Mouse (Mus musculus) thymus, adult 18-20 months (tissue): ENCODE measurements around the gene Shb.

Source experiments
- DNase-seq, 2 experiments: peaks; one replicate each; pipeline ENCODE4 v3.0.0; 2022; ENCODE audit warnings: mixed read lengths in 2 of 2

Gene Shb

DNA sequence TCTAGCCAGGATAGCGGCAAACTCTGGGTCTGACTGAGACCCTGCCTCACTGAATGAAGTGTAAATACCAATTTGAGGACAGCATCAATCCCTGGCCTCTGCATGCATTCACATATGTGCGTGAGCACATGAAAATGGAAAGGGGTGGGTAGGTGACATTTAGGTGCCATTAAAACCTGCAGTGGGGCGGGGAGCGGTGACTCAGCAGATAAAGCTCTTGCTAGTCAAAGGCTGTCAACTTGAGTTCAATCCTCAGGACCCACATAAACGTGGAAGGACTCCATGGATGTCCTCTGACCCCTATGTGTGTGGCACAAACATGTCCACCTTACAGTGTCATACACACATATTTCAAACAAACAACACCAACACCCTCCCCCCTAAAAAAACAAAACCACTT lies 50.8 kb downstream of the Shb start:
- no peak for DNase-seq

DNA sequence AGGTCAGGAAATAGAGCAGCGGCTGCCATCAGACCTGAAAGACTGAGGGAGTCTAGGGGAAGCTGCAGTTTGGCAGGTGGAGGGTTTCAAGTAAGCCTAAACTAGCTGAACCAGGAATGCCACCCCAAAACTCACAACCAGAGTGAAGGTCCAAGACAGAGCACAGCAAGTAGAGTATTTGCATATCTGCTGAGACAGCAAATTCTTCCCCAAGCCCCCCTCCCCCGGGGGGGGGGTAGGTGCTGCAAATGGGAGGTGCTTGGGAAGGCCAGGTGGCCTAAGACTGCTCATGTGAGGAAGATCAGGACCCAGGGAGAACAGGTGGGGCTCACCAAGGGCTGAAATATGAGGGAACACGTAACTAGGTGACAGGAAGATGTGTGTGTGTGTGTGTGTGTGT lies 51.7 kb downstream of the Shb start:
- no peak for DNase-seq

GRCm38 (mm10) chr4:45479433-45479832 lies 52.8 kb downstream of the Shb start:
- no peak for DNase-seq

GRCm38 (mm10) chr4:45478178-45478577 lies 54.1 kb downstream of the Shb start:
- no peak for DNase-seq

DNA sequence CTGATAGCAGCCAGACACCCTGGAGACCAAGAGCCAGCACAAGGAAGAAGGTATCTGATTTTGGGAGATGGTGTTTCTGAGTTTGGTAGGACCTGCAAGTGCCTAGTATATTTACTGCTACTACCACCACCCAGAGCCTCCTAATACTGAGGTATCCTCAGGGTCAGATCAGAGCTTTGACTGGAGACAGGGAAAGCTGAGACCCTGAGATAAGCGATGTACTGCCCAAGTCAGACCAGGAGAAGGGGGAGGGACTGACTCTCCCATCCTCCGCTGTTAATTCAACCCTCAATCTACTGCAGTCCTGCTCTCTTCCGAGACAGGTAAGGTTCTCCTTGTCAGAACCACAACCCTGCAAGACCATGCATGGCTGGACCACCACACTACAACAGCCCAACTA lies 55.2 kb downstream of the Shb start:
- no peak for DNase-seq

DNA sequence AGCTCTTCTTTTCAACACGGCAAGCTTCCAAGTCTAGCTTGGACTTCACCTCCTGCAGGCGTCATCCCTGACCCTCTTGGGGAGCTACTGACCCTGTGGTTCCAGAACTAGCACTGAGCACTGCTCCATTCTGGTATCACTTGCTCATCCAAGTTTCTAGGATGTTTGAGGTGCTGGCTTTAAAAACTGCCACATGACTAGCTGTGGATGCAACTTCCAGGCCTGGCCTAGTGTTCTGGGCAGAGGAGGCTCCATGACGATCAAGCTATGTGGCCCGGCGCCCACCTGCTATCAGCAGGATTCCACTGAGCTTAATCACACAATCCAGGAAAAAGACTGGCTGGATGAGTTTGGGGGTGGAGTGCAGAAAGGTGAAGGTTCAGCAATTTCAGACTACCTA lies 57.4 kb downstream of the Shb start:
- no peak for DNase-seq

DNA sequence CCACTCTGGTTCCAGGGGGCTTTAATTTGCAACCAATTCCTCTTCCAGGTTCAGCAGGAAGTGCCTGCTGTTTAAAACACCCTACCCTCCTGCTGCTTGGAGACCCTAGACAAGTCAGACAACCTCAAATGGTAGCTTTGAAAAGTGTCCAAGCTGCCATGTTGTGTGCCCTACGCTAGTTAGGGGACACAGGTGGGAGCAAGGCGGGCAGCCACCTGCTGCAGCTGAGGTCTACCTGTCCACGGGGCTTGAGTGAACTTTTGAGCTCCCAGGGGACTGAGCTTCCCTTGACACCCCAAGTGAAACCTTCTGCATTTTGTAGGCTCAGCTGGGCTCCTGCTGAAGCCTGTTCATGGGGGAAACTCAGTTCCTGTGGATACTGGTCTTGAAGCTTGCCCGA lies 58.1 kb downstream of the Shb start:
- DNase-seq = no peak

DNA sequence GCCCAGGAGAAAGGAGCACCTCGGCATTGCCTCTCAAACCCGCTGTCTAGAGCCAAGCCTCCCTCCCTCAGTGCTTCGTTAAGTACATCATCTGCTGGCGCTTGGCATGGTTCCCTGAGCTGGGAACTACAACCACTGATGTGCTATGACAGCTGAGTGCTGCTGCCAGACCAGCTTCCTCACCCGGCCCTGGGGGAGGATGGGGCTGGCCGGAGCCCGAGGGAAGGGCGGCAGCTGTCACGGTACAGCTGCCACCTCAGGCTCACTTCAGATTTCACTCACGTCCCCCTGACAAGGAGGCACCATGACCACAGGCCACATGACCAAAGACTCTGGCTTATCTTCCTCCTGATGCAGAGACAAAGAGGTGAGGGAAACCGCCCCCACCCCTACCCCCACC lies 59.1 kb downstream of the Shb start:
- no peak for DNase-seq

- DNase-seq = no peak
Measured at GRCm38 (mm10) chr4:45472706-45473105, 59.6 kb downstream of the Shb start.

GRCm38 (mm10) chr4:45471654-45472556 lies 60.4 kb downstream of the Shb start:
- no peak for DNase-seq

GRCm38 (mm10) chr4:45469057-45469456 lies 63.2 kb downstream of the Shb start:
- DNase-seq = no peak

GRCm38 (mm10) chr4:45468507-45468906 lies 63.8 kb downstream of the Shb start:
- DNase-seq = no peak

DNA sequence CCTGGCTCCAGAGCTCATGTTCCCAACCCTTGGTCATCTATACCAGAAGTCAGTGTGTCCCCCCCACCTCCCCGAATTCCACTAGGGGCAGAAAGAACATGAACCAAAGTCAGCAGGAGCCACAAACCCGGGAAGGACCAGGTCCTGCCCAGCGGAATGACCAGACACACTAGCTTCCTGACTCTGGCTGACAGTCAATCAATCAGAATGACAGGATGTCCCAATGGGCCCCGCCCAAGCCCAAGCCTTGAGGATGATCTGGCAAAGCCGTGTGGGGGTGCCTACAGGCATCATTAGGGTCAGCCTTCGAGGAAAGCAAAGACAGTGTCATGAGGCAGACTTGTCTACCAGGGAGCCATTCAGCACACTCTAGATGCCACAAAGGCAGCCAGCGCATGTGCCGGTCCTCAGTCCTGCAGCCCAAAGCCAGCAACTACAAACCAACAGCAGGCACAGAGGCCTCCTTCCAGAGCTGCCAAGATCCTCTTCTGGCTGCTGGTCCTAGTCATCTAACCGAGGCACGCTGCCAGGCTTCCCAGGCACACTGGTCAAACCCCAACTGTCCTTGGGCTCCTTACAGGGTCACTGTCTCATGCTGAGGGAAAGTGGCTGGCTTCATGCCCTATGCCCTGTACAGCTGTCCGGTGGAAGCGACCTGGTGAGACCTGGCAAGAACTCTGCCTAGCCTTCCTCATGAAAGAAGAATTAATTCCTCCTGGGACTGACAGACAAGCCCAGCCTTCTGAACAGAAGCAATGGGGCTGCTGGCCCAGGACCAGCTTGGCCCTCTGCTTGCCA lies 65.0 kb downstream of the Shb start:
- DNase-seq = no peak

DNA sequence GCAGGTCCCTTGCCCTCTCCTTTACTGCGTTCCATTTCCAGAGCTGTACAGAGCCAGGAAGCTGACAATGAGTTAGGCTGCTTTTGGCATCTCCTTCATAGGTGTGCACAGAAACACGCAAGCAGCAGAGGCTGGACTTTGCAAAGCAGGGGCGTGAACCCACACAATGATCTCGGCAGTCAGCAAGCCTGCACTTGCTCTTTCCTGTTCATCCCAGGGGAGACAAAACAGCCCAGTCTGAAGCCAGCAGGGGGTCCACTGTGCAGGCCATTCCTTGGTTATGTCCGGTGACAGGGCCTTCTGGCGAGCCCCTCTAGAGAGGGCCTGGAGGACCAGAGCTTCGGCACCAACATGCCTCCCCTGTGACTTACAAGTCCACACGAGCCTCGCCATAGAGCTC lies 67.3 kb downstream of the Shb start:
- no peak for DNase-seq

DNA sequence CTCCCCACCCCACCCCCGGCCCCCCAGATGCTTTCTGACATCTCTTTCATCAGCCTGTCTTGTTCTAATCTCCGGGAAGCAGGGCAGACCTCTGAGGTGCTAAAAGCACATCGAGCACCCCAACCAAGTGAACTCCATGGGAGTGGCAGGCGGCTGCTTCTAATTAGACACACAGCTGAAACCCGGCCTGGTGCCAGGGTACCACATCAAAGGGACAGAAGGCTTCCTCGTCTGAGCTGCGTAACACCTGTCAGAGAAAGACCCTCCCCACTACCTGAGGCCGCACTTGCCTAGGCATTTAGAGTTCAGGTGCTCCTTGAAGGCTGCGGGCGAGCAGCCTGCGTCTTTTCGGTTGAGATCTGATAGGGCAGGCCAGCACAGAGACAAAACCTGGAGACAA lies 67.7 kb downstream of the Shb start:
- DNase-seq = peak; percentile 37 to 45

GRCm38 (mm10) chr4:45464123-45464522 lies 68.1 kb downstream of the Shb start:
- DNase-seq = no peak

DNA sequence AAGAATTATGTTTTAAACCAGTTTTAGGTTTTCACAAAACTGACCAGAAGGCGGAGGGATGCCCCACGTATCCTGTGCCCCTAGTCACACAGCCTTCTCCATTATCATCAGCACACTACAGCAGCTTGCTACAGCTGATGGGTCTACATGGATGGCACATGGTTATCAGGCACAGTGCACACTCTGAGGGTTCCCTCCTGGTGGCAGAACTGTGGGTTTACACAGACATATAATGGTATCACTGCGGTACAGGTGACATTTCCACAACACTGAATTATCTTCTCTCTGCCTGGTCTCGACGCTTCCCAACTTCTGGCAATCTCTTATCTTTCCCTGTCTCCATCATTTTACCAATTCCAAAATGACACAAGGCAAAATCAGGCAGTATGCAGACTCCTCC lies 69.6 kb downstream of the Shb start:
- no peak for DNase-seq

DNA sequence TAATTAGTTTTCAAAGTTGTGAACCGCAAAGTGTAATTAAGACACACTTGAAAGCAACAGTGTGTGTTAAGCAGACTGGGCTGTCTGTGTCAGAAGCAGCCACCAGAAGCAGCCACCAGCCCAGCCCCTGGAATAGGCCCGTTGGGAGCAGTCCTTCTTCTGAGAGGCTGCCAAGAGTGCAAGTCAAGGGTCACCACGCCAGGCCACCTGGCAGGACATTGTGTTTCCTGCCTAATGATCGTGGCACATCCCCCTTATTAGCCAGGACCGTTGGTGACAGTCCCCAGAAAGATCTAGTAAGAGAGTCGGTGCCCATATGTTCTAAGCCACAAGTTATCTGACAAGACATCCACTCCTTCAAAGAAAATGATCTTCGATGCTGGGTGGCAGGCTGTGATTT lies 70.6 kb downstream of the Shb start:
- no peak for DNase-seq

DNA sequence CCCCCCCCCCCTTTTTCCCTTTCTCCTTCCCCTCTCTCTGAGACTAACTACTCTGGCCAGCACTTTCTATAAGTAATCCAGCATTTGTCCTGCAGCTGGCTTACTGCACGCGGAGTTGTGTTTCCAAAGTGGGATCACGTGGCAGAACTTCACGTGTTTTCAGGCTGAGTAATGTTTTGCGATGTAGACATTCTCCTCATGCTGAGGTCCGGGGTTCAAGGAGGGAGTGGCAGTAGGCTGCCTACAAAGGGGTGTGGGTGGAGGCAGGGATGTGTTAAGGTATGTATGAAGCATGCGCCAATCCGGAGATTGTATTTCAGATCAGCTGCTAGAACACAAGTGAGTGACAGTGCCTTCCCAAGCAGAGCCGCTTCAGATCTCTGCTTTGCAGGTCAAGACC lies 72.9 kb downstream of the Shb start:
- DNase-seq = no peak

GRCm38 (mm10) chr4:45457543-45457942 lies 74.7 kb downstream of the Shb start:
- DNase-seq = no peak

- no peak for DNase-seq
Measured at GRCm38 (mm10) chr4:45455001-45455400, 77.3 kb downstream of the Shb start.

GRCm38 (mm10) chr4:45453271-45453851 lies 78.9 kb downstream of the Shb start:
- no peak for DNase-seq

GRCm38 (mm10) chr4:45452569-45453111 lies 79.6 kb downstream of the Shb start:
- DNase-seq = no peak
